8 mouse cellular contexts compared by ENCODE assay signal in genomic region chr17:44776738-44777270, GRCm38 (mm10). TPM values are rescaled to one million over a fixed set of nuclear protein-coding genes. Genes with fewer than 3 reads are reported as not detected.
A peak's percentile ranks its signal among the peaks of the same experiment; 100 is the strongest.
DNase-seq lines count a peak whose midpoint lies in the region; ATAC-seq lines count a peak whose summit lies in the region.

TSS of gene Supt3 (plus strand) at chr17:44777152.

- ATAC-seq in frontal cortex, adult (ENCODE audit: low TSS enrichment): peak; percentile 92
- ATAC-seq in hindbrain, embryonic 11.5 days (ENCODE audit: low FRiP score): peak; percentile 97

- peak within 1 kb of the TSS; percentile 92 for H3K9ac ChIP-seq in hindbrain, embryonic 11.5 days (ENCODE audit: low read depth, low read length)

- H3K36me3 ChIP-seq in hindbrain, embryonic 11.5 days (ENCODE audit: control insufficient read depth, insufficient read depth, low read length): no peaks in the 10 kb centered on the region

- H3K4me1 ChIP-seq in hindbrain, embryonic 11.5 days (replicated peaks; ENCODE audit: control insufficient read depth, insufficient read depth, low read length): no peaks in the 10 kb centered on the region

- peak within 1 kb of the TSS; percentile 77 for H3K4me3 ChIP-seq in hindbrain, embryonic 11.5 days (ENCODE audit: low read depth, low read length)

- peak; percentile 99 for DNase-seq in MN1 (ENCODE audit: low spot score)
- DNase-seq in cerebellum, adult 9-10 months: peak; percentile 94
- peak; percentile 100 for DNase-seq in hindbrain, embryonic 11.5 days (ENCODE audit: low spot score)
- DNase-seq in layer of hippocampus, postnatal 10 days (ENCODE audit: low spot score in 2 of 2): peak; percentile 96 to 98
- DNase-seq in lung, postnatal 10 days: peak; percentile 96
- peak; percentile 98 for DNase-seq in ovary, postnatal 36 days (ENCODE audit: low spot score)
- DNase-seq in thymus, postnatal 25 days: peak; percentile 97

- under 1% methylated on average over 30 of the region's 40 CpGs for WGBS in hindbrain, embryonic 11.5 days

- no peaks in the 10 kb centered on the region for H3K27me3 ChIP-seq in hindbrain, embryonic 11.5 days (ENCODE audit: control insufficient read depth, insufficient read depth, low read length)

- no peaks in the 10 kb centered on the region for H3K9me3 ChIP-seq in hindbrain, embryonic 11.5 days (ENCODE audit: control insufficient read depth, low read length)

- H3K4me2 ChIP-seq in hindbrain, embryonic 11.5 days (replicated peaks; ENCODE audit: low read depth, low read length): peak within 1 kb of the TSS; percentile 59

- H3K27ac ChIP-seq in hindbrain, embryonic 11.5 days (ENCODE audit: low read depth, low read length): peak within 1 kb of the TSS; percentile 83

RNA-seq across cellular contexts. Expression of gene Supt3, which starts in this region (rescaled TPM):
- polyA plus RNA-seq in hindbrain, embryonic 11.5 days (2014; fragmentation: Nextera tagmentation; extraction: Ambion mirVana): 27.5 and 27.8 TPM in 2 replicates
- total RNA-seq in layer of hippocampus, postnatal 10 days (2021): 10 to 100 TPM; 14.4 to 16.6 TPM

Comparison
In these comparisons a context has a peak if more than half of its experiments do, and no peak if none do; other contexts are left out.
1. Peak in every context shown above with its lines: DNase-seq, ATAC-seq, H3K4me3 ChIP-seq and H3K27ac ChIP-seq.